Mouse (Mus musculus) midbrain, embryonic 16.5 days (tissue): ENCODE data around the gene Rpp25l. TPM values are rescaled to one million over a fixed set of nuclear protein-coding genes. Genes with fewer than 3 reads are reported as not detected.
A peak's percentile ranks its signal among the peaks of the same experiment; 100 is the strongest.

Experiments
- ATAC-seq: fragments of 200-750 bp; cut with Nextera tagmentation; 2 replicates; pipeline ENCODE4 v1.8.0; 2017; ENCODE audit warnings: moderate TSS enrichment
- H3K27ac ChIP-seq: fragments of 300-500 bp; sonication (generic); 2 replicates; pipeline ENCODE4 v1.5.1; 2014; ENCODE audit warnings: mild to moderate bottlenecking, low read length, mixed read lengths
- H3K27me3 ChIP-seq: fragments of 300-500 bp; sonication (generic); 2 replicates; pipeline ENCODE4 v1.6.1; 2014; ENCODE audit warnings: low read depth, low read length, mixed read lengths; ENCODE audit not compliant: control insufficient read depth, insufficient read depth
- H3K36me3 ChIP-seq: fragments of 300-500 bp; sonication (generic); 2 replicates; pipeline ENCODE4 v1.6.1; 2014; ENCODE audit warnings: mild to moderate bottlenecking, low read length, moderate library complexity, mixed read lengths; ENCODE audit not compliant: control insufficient read depth, insufficient read depth
- H3K4me1 ChIP-seq: fragments of 300-500 bp; sonication (generic); 2 replicates; pipeline ENCODE4 v1.6.1; 2014; ENCODE audit warnings: mild to moderate bottlenecking, low read length, mixed read lengths; ENCODE audit not compliant: control insufficient read depth, insufficient read depth
- H3K4me2 ChIP-seq: fragments of 300-500 bp; sonication (generic); 2 replicates; pipeline ENCODE4 v1.6.1; 2014; ENCODE audit warnings: mild to moderate bottlenecking, low read length, mixed read lengths
- H3K4me3 ChIP-seq: fragments of 300-500 bp; sonication (generic); 2 replicates; pipeline ENCODE4 v1.5.1; 2014; ENCODE audit warnings: low read depth, mild to moderate bottlenecking, low read length, moderate library complexity, mixed read lengths
- H3K9ac ChIP-seq: fragments of 300-500 bp; sonication (generic); 2 replicates; pipeline ENCODE4 v1.6.1; 2014; ENCODE audit warnings: low read depth, low read length, mixed read lengths
- H3K9me3 ChIP-seq: fragments of 300-500 bp; sonication (generic); replicated peaks from 2 replicates; pipeline ENCODE4 v1.6.1; 2014; ENCODE audit warnings: mild to moderate bottlenecking, low read length, mixed read lengths; ENCODE audit not compliant: control insufficient read depth, poor library complexity, severe bottlenecking
- WGBS: fragments of 180-500 bp; shearing (Covaris S2); extraction: QIAGEN DNeasy Blood & Tissue Kit; methylation state at CpG from one replicate; pipeline ENCODE4 v1.1.7; 2014; 5-methylcytosine and 5-hydroxymethylcytosine counted together
- polyA plus RNA-seq: library from polyadenylated mRNA; unstranded; fragments of >200 nt; fragmentation: Nextera tagmentation; extraction: Ambion mirVana; gene quantifications from 2 replicates; pipeline ENCODE4 v1.2.1, GENCODE M21; 2015

The Rpp25l gene
- polyA plus RNA-seq, 1 experiment from 2014 or later, result 52.4 TPM

DNA sequence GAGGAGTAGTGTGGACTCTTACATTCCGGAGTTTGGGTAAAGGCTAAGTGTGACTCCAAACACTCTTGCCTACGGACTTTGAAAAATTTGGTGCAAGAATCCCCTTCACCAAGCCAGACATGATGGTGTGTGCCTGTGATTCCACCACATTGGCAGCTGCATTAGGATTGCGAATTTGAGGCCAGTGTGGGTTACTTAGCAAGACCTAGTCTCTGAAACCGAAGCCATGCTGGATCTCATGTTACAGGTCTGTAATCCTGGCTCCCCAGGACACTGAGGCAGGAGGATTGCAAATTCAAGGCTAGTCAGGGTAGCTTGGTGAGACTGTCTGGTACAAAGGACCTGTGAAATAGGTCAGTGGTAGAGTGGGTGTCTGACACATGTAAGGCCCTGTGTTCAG is 45.4 kb upstream of the Rpp25l start:
- H3K4me1 ChIP-seq, result peaks cover 23% of the 10 kb centered on the region
- H3K9ac ChIP-seq, result no peak overlapping the region
- H3K4me3 ChIP-seq, result no peak overlapping the region
- WGBS, result 90% methylated on average over 4 of the region's 4 CpGs
- no peak for ATAC-seq
- no peaks in the 10 kb centered on the region; the same call in 1 of the 2 replicates for H3K36me3 ChIP-seq
- no peak overlapping the region for H3K4me2 ChIP-seq
- H3K9me3 ChIP-seq, result no peaks in the 10 kb centered on the region
- H3K27ac ChIP-seq, result no peak overlapping the region
- H3K27me3 ChIP-seq, result no peaks in the 10 kb centered on the region

DNA sequence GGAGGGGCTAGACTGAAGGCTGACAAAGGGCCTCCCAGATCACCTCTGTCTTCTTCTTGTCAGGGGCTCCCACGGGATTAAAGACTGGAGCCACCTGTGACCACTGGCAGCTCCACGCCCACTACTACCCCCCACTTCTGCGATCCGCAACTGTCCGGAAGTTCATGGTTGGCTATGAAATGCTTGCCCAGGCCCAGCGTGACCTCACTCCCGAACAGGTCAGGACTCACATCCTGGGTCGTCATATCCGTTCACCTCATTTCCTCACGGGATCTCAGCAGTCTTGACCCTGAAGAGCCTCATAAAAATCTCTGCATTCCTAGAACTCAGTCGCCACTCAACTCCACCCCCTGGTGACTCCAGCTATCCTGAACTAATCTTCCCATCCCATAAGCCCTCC is 44.7 kb upstream of the Rpp25l start:
- WGBS, result 79% methylated on average over 11 of the region's 11 CpGs
- Histone ChIP-seq H3K4me3 (no peak overlapping the region), H3K27ac (no peak overlapping the region), H3K4me1 (peaks cover 23% of the 10 kb centered on the region), H3K9me3 (no peaks in the 10 kb centered on the region), H3K36me3 (no peaks in the 10 kb centered on the region; the same call in 1 of the 2 replicates), H3K27me3 (no peaks in the 10 kb centered on the region), H3K4me2 (no peak overlapping the region), H3K9ac (no peak overlapping the region)
- ATAC-seq, result no peak

DNA sequence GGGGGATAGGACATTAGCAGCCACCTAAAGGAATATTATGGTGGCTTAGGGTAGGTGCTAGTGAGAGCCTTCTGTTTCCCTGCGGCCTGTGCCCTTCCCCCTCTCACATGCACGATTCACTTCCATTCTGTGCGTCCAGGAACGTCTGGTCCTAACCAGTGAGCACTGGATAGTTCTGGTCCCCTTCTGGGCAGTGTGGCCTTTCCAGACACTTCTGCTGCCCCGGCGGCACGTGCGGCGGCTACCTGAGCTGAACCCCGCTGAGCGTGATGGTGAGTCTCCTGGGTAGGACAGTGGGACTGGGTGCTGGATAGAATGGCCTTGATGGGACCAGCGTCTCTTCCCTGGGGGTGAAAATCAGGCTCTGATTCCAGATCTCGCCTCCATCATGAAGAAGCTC is 44.0 kb upstream of the Rpp25l start:
- no peak overlapping the region for H3K27ac ChIP-seq
- H3K36me3 ChIP-seq, result no peaks in the 10 kb centered on the region; the same call in 1 of the 2 replicates
- no peaks in the 10 kb centered on the region for H3K27me3 ChIP-seq
- H3K4me2 ChIP-seq, result no peak overlapping the region
- no peaks in the 10 kb centered on the region for H3K9me3 ChIP-seq
- no peak for ATAC-seq
- WGBS, result 90% methylated on average over 13 of the region's 13 CpGs
- H3K4me3 ChIP-seq, result no peak overlapping the region
- no peak overlapping the region for H3K9ac ChIP-seq
- H3K4me1 ChIP-seq, result peaks cover 23% of the 10 kb centered on the region

DNA sequence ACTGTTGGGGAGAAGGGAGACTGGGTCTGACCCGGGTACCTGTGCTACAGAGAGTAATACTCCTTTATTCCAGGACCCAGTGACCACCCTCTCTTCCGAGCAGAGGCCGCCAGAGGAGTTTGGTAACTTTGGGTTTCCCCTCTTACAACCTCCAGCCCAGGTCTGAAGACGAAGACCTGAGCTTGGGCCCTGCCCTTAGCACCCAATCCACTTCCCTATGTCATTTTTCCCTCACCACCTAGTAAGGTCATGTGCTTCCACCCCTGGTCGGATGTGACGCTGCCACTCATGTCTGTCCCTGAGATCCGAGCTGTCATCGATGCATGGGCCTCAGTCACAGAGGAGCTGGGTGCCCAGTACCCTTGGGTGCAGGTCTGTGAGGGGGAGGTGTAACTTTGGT is 43.1 kb upstream of the Rpp25l start:
- ATAC-seq, result peak; percentile 8; the same call in 1 of the 2 replicates
- Histone ChIP-seq H3K27me3 (no peaks in the 10 kb centered on the region), H3K9me3 (no peaks in the 10 kb centered on the region), H3K4me3 (peak overlapping the region; percentile 66), H3K9ac (peak overlapping the region; percentile 75), H3K36me3 (no peaks in the 10 kb centered on the region; the same call in 1 of the 2 replicates), H3K27ac (no peak overlapping the region), H3K4me2 (peak overlapping the region; percentile 58), H3K4me1 (peaks cover 23% of the 10 kb centered on the region)
- 82% methylated on average over 8 of the region's 8 CpGs for WGBS

DNA sequence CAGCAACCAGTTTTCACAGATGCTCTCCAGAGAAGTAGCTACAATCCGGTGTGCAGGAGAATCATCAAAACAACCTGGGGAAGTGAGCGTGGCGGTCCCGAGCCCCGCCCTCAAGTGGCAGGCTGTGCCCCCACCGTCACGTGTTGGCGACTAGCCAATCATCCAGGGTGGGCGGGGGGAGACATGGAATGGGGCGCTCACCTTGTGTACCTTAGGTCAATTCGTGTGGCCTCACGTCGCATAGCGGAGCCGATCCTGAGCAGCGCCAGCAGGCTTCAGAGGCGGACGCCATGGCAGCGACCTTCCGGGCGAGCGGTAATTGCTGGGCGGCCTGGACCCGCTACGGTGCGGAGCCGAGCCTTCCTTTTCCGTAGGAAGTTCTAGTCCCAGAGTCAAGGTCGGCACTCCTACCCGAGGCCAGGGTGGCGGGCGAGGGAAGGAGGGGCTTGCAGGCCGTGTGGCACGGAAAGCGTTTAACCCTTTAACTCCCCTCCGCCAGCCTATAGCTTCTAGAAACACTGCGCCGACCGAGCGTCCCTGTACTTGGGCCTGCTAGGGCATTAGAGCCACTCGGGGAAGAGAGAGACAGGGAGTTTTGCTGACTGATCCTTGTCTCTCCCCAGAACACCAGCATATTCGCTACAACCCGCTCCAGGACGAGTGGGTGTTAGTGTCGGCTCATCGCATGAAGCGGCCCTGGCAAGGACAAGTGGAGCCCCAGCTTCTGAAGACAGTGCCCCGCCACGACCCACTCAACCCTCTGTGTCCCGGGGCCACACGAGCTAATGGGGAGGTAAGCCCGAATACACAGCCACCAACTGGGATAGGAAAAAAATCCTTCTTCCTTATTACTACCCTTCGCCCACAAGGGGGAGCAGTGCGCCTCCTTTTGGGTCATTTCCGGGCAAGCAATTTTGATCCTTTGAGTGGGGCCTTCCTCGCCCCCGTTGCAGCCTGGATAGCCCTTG is 42.3 kb upstream of the Rpp25l start, which contains the start of gene Sigmar1:
Gene Sigmar1 (minus strand): TSS at position 820 of the 968 bp plus-strand sequence.
- Histone ChIP-seq H3K27ac (peak within 1 kb of the TSS; percentile 83), H3K36me3 (no peaks in the 10 kb centered on the region; the same call in 1 of the 2 replicates), H3K4me2 (peak within 1 kb of the TSS; percentile 58), H3K4me1 (peaks cover 16% of the 10 kb centered on the region), H3K9me3 (no peaks in the 10 kb centered on the region), H3K4me3 (peak within 1 kb of the TSS; percentile 66), H3K9ac (peak within 1 kb of the TSS; percentile 75), H3K27me3 (no peaks in the 10 kb centered on the region)
- peak; percentile 84 for ATAC-seq
- WGBS, result under 1% methylated on average over 55 of the region's 57 CpGs

DNA sequence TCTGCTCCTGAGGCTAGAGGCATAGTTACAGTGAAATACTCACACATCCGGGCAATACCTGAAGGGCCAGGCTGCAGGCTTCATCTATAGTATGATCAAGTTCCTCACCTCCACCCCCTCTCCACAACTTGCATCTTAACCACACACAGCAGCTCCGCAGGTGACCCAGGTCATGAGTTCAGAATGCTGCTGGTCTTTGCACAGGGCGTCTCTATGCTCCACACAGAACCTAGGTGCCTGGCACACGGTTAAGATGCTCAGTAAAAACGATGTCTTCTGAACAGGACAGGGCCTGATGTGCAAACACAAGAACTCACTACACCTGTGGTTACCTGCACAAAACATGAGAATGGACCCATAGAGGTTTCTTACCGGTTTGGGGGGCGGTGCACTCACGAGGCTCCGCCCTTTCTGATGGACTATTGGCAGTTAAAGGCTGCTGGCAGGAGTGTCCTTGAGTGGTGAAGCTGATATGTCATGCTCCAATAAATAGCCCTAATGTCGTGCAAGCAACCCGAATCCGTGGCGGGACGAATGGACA is 41.5 kb upstream of the Rpp25l start, which contains the start of gene Galt:
Gene Galt (plus strand): TSS at position 432 of the 541 bp plus-strand sequence.
- no peaks in the 10 kb centered on the region for H3K27me3 ChIP-seq
- peak within 1 kb of the TSS; percentile 58 for H3K4me2 ChIP-seq
- peaks cover 9% of the 10 kb centered on the region for H3K4me1 ChIP-seq
- H3K9me3 ChIP-seq, result no peaks in the 10 kb centered on the region
- ATAC-seq, result peak; percentile 81
- H3K4me3 ChIP-seq, result peak within 1 kb of the TSS; percentile 66
- peak within 1 kb of the TSS; percentile 83 for H3K27ac ChIP-seq
- no peaks in the 10 kb centered on the region; the same call in 1 of the 2 replicates for H3K36me3 ChIP-seq
- peak within 1 kb of the TSS; percentile 75 for H3K9ac ChIP-seq
- 12% methylated on average over 14 of the region's 14 CpGs for WGBS

DNA sequence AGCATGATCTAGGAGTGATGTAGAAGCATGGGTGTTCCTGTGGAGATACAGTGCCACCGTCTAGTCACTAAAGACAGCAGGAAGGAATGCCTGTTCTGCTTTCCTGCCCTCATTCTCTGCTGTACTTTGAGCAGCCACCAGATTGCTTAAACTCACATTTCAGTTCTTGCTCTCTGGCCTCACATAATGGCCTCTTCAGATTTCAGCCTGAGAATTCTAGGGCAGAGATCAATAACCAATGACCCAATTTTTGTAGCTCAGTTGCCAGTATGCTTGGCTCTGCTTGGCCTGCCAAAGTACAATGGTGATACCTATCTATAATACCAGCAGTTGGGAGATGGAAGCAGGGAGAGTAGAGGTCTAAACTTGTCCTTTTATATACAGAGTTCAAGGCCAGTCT is 31.7 kb upstream of the Rpp25l start:
- Histone ChIP-seq H3K27ac (no peak overlapping the region), H3K4me1 (peaks cover 8% of the 10 kb centered on the region), H3K9me3 (no peaks in the 10 kb centered on the region), H3K4me2 (no peak overlapping the region), H3K27me3 (no peaks in the 10 kb centered on the region), H3K9ac (no peak overlapping the region), H3K4me3 (no peak overlapping the region), H3K36me3 (no peaks in the 10 kb centered on the region)
- 90% methylated on average over 1 of the region's 1 CpGs for WGBS
- ATAC-seq, result no peak

DNA sequence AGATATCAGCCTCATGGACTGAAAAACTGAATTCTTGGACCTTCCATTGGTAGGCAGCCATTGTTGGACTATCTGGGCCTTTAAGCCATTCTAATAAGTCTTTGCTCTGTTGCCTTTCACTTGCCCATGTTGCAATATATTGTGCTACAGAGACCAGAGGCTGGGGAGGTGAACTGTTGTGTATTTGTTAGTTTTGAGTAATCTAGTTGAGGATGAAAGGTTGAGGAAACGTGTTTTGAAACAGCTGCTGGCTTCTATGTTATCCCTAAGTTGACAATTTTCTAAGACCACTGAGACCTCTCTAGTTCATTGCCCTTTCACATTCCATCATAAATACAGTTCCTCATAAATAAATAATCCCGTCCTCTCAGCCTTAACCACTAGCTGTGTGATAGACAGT is 30.8 kb upstream of the Rpp25l start:
- Histone ChIP-seq H3K4me3 (no peak overlapping the region), H3K4me1 (peaks cover 16% of the 10 kb centered on the region), H3K9ac (no peak overlapping the region), H3K36me3 (no peaks in the 10 kb centered on the region), H3K27me3 (no peaks in the 10 kb centered on the region), H3K27ac (no peak overlapping the region), H3K4me2 (no peak overlapping the region), H3K9me3 (no peaks in the 10 kb centered on the region)
- no peak for ATAC-seq
- WGBS, result 74% methylated on average over 2 of the region's 2 CpGs

DNA sequence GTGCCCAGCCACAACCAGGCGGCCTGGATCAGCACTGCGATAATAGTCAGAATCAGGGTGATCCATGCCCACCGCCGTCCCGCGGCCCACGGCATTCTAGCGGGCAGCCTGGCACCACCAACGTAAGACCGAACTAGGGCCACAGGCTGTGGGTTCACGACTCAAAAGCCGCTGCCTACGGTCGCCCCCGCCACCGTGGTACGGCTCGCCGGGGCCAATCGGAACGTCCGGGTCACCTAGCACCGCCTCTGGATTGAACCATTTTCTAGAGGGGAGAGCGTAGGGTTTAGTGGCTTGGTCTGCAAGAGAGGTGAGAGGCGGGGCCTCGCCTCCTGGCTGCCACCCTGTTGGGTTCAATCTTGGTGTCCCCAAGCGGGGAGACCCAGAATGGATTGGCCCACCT is 27.8 kb upstream of the Rpp25l start:
- peak; percentile 97 for ATAC-seq
- Histone ChIP-seq H3K4me3 (peak overlapping the region; percentile 89), H3K36me3 (peaks cover 3% of the 10 kb centered on the region; the same call in 1 of the 2 replicates), H3K27ac (peak overlapping the region; percentile 88), H3K4me1 (peaks cover 16% of the 10 kb centered on the region), H3K9me3 (no peaks in the 10 kb centered on the region), H3K27me3 (no peaks in the 10 kb centered on the region), H3K4me2 (peak overlapping the region; percentile 71), H3K9ac (peak overlapping the region; percentile 89)
- WGBS, result 0% methylated on average over 27 of the region's 27 CpGs
